Mouse (Mus musculus) stomach, postnatal 0 days (tissue): Measurements from ENCODE around the gene Zdhhc23. TPM values are rescaled to one million over a fixed set of nuclear protein-coding genes. Genes with fewer than 3 reads are reported as not detected.

Experiments
- ATAC-seq: fragments of 200-750 bp; cut with Nextera tagmentation; 2 replicates; pipeline ENCODE4 v1.8.0; 2017; ENCODE audit not compliant: low FRiP score, low TSS enrichment
- DNase-seq: peaks from one replicate; pipeline ENCODE4 v3.0.0-alpha.2; 2016; ENCODE audit warnings: low spot score
- H3K27ac ChIP-seq: fragments of 300-500 bp; sonication (generic); replicated peaks from 2 replicates; pipeline ENCODE4 v1.5.1; 2014; ENCODE audit warnings: mild to moderate bottlenecking, control low read depth
- H3K27me3 ChIP-seq: fragments of 300-500 bp; sonication (generic); 2 replicates; pipeline ENCODE4 v1.6.1; 2014; ENCODE audit warnings: low read length; ENCODE audit not compliant: control insufficient read depth, insufficient read depth
- H3K36me3 ChIP-seq: fragments of 300-500 bp; sonication (generic); 2 replicates; pipeline ENCODE4 v1.6.1; 2014; ENCODE audit warnings: low read length, mixed read lengths; ENCODE audit not compliant: control insufficient read depth, insufficient read depth
- H3K4me1 ChIP-seq: fragments of 300-500 bp; sonication (generic); replicated peaks from 2 replicates; pipeline ENCODE4 v1.6.1; 2014; ENCODE audit warnings: antibody characterized with exemption; ENCODE audit not compliant: control insufficient read depth, insufficient read depth
- H3K4me2 ChIP-seq: fragments of 300-500 bp; sonication (generic); replicated peaks from 2 replicates; pipeline ENCODE4 v1.6.1; 2014; ENCODE audit warnings: low read depth, mild to moderate bottlenecking, control low read depth, moderate library complexity
- H3K4me3 ChIP-seq: fragments of 300-500 bp; sonication (generic); 2 replicates; pipeline ENCODE4 v1.5.1; 2014; ENCODE audit warnings: low read depth, low read length, control low read depth
- H3K9ac ChIP-seq: fragments of 300-500 bp; sonication (generic); 2 replicates; pipeline ENCODE4 v1.6.1; 2014; ENCODE audit warnings: mild to moderate bottlenecking, low read length, control low read depth, mixed read lengths
- H3K9me3 ChIP-seq: fragments of 300-500 bp; sonication (generic); 2 replicates; pipeline ENCODE4 v1.6.1; 2016; ENCODE audit warnings: low read length; ENCODE audit not compliant: control insufficient read depth
- CTCF ChIP-seq: IDR thresholded peaks from 2 replicates; pipeline ENCODE4 v1.5.1; 2016; ENCODE audit warnings: antibody characterized with exemption, low read depth, mild to moderate bottlenecking, moderate library complexity
- EP300 ChIP-seq: optimal IDR thresholded peaks from 2 replicates; pipeline ENCODE3; 2016; ENCODE audit warnings: antibody characterized with exemption
- WGBS: fragments of 180-500 bp; shearing (Covaris S2); extraction: QIAGEN DNeasy Blood & Tissue Kit; methylation state at CpG from one replicate; pipeline ENCODE4 v1.1.7; 2014; 5-methylcytosine and 5-hydroxymethylcytosine counted together
- polyA plus RNA-seq: library from polyadenylated mRNA; unstranded; fragments of >200 nt; fragmentation: Nextera tagmentation; extraction: Ambion mirVana; gene quantifications from 2 replicates; pipeline ENCODE4 v1.2.1, GENCODE M21; 2015

Gene Zdhhc23
- polyA plus RNA-seq = 2.4 and 2.5 TPM in 2 replicates

DNA sequence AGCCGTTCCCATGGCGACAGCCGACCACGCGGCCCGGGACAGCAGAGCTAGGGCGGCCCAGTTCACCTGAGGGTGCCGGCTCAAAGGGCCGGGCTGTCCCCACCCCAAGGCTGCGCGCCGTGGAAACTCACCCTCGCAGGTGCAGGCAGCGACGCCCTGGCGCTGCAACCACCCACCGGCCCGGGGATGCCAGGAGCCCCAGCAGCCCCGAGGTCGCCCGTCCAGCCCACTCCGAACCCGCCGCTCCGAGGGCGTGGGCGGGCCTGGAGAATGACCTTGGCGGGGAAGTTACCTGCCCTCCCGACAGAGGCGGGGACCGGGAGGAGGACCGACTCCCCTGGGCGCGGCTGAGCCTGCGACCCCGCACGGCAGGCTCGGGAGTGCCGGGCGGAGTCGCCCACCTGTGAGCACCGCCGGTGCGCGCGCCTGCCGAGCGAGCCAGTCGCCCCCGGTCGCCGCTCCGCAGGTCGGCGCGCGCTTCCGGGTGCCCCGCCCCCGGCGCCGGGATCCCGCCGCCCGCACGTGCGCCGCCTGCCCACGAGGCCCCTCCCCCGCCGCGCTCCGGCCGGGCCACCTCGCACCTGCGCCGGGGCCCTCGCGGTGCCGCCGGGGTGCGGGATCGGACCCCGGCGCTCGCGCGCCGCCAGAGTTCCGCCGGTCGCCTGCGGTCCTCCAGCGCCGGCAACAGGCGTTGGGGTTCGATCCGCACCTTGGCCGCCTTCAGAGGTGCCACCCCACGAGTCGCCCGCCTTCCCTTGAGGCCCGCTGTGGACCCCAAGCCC, at the start of gene Zdhhc23:
Zdhhc23 (minus strand) TSS at position 464 of the 782 bp plus-strand sequence.
- TF ChIP-seq CTCF (no peak), EP300 (no peak)
- H3K27me3 ChIP-seq = no peaks in the 10 kb centered on the region
- H3K4me2 ChIP-seq = peak within 1 kb of the TSS; percentile 99
- H3K9me3 ChIP-seq = no peaks in the 10 kb centered on the region
- ATAC-seq (peak; percentile 86), DNase-seq (peak; percentile 73)
- H3K9ac ChIP-seq = peak within 1 kb of the TSS; percentile 70
- no peaks in the 10 kb centered on the region for H3K4me1 ChIP-seq
- no peaks in the 10 kb centered on the region for H3K36me3 ChIP-seq
- H3K4me3 ChIP-seq = peak within 1 kb of the TSS; percentile 78
- under 1% methylated on average over 81 of the region's 103 CpGs for WGBS
- H3K27ac ChIP-seq = peak within 1 kb of the TSS; percentile 18; the same call in 1 of the 2 replicates

DNA sequence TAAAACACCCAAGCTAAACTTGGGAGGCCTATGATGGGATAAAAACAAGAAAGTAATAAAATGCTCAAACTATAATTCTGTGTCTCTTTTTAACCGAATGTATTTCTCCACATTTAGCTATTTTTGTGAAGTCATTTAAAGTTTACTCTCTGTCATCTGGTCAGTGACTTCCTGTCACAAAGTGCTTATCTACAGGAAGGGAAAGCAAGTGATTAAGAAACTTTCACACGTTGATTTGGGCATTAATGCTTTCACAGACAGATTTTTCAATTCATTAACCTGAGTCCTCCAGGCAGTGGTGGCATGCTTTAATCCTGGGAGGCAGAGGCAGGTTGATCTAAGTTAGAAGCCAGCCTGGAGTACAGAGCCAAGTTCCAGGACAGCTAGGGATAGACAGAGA, 49.7 kb upstream of the Zdhhc23 start:
- Histone ChIP-seq H3K9ac (no peak overlapping the region), H3K4me1 (no peaks in the 10 kb centered on the region), H3K27ac (no peak overlapping the region), H3K4me3 (no peak overlapping the region), H3K27me3 (no peaks in the 10 kb centered on the region), H3K9me3 (no peaks in the 10 kb centered on the region), H3K4me2 (no peak overlapping the region), H3K36me3 (no peaks in the 10 kb centered on the region)
- DNase-seq (no peak), ATAC-seq (no peak)
- no peak for TF ChIP-seq EP300
- TF ChIP-seq CTCF = no peak
- 37% methylated on average over 2 of the region's 2 CpGs for WGBS

DNA sequence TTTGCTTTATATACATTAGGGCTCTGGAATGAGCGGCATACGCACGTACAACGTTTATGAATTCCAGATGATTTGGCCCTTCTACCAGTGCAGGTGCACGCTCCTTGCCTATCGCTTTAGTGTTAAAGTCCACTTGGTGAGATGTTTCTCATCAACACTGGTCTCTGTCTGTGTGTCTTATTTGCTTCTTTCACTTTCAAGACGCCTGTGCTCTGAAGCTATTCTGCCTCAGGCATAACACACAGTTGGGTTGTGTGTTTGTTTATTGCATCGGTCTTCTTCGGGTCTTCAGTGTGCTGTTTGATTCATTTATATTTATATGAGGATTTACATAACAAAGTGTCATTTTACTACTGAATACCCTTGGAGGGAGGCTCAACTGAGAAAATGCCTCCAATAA, 47.2 kb upstream of the Zdhhc23 start:
- ATAC-seq (no peak), DNase-seq (no peak)
- H3K4me2 ChIP-seq = 0 out of 2 replicates have a peak overlapping the region, but pooled peaks have one; percentile 20
- WGBS = 55% methylated on average over 9 of the region's 9 CpGs
- no peaks in the 10 kb centered on the region for H3K4me1 ChIP-seq
- no peaks in the 10 kb centered on the region for H3K27me3 ChIP-seq
- no peak overlapping the region for H3K9ac ChIP-seq
- no peak overlapping the region for H3K4me3 ChIP-seq
- H3K9me3 ChIP-seq = no peaks in the 10 kb centered on the region
- no peak for TF ChIP-seq CTCF
- no peak for TF ChIP-seq EP300
- H3K27ac ChIP-seq = no peak overlapping the region
- H3K36me3 ChIP-seq = no peaks in the 10 kb centered on the region

DNA sequence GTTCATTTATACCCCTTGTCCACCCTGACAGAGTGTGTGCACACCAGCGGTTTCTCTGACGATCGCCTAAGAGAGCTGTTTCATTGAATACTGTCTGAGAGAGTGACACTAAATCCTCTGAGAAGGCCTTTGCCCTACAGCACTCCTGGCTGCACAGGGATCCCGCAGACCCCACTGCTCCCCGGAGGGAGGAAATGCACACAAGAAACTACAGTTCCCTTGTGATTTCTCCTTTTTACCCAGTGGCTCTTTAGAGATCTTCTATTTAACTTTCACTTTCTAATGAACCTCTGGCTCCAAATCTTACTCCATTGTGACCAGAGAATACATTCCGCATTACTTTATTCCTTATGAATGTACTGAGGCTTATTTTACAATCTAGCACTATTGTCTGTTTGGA, 46.6 kb upstream of the Zdhhc23 start:
- H3K36me3 ChIP-seq = no peaks in the 10 kb centered on the region
- H3K9ac ChIP-seq = no peak overlapping the region
- H3K4me1 ChIP-seq = no peaks in the 10 kb centered on the region
- no peak overlapping the region for H3K27ac ChIP-seq
- H3K4me2 ChIP-seq = peak overlapping the region; percentile 20; the same call in 1 of the 2 replicates
- no peak for DNase-seq
- TF ChIP-seq CTCF = no peak
- no peak for TF ChIP-seq EP300
- ATAC-seq = no peak
- H3K4me3 ChIP-seq = no peak overlapping the region
- WGBS = 58% methylated on average over 6 of the region's 6 CpGs
- H3K9me3 ChIP-seq = no peaks in the 10 kb centered on the region
- H3K27me3 ChIP-seq = no peaks in the 10 kb centered on the region

DNA sequence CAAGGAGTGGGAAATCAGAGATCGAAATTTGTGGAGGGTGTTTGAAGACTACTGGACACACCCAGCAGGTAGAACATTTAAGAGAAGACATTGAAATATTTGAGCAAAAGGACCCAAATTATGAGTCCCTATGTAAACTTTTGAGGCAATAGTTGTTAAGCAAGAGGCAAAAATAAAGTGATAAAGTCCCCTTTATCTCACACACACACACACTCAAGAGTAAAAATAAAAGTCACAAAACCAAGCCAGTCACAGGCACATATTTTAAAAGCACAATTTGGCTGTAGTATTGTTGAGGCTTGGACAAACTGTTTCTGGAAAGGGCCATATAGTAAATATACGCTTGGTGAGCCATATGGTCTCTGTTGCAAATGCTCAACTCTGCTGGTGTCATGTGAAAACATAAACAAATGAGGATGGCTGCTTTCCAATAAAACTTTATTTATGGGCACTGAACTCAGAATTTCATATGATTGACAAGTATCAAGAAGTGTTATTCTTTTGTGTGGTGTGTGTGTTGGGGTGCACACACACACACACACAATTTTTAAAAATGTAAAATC, 39.5 kb upstream of the Zdhhc23 start:
- no peak for ATAC-seq
- 71% methylated on average over 2 of the region's 2 CpGs for WGBS
- H3K4me1 ChIP-seq = no peaks in the 10 kb centered on the region; the same call in 1 of the 2 replicates
- H3K9ac ChIP-seq = no peak overlapping the region
- no peaks in the 10 kb centered on the region for H3K36me3 ChIP-seq
- no peaks in the 10 kb centered on the region for H3K9me3 ChIP-seq
- no peak overlapping the region for H3K4me3 ChIP-seq
- no peak overlapping the region for H3K27ac ChIP-seq
- no peaks in the 10 kb centered on the region for H3K27me3 ChIP-seq
- DNase-seq = no peak
- TF ChIP-seq EP300 = no peak
- TF ChIP-seq CTCF = no peak
- no peak overlapping the region for H3K4me2 ChIP-seq

DNA sequence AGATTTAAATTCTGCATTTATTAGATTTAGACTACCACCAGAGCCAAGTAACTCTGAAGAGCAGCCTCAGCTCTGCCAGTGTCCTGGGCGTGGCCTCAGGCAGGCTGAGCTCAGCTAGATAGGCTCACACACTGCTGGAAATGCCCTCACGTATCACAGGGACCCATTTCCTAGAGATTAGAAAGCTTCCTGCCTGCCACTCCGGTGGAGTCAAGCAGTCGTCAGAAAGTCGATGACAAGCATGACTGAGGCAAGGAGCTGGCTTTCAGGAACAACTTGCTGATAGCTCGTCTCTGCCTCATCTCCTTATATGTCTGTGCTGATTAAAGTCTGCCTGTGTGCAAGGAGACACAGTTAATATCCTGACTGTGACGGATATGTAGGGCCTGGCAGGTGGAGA, 38.8 kb upstream of the Zdhhc23 start:
- no peak overlapping the region for H3K4me2 ChIP-seq
- no peaks in the 10 kb centered on the region for H3K9me3 ChIP-seq
- H3K9ac ChIP-seq = no peak overlapping the region
- no peaks in the 10 kb centered on the region for H3K36me3 ChIP-seq
- no peak overlapping the region for H3K27ac ChIP-seq
- 39% methylated on average over 7 of the region's 7 CpGs for WGBS
- H3K4me3 ChIP-seq = no peak overlapping the region
- no peaks in the 10 kb centered on the region; the same call in 1 of the 2 replicates for H3K4me1 ChIP-seq
- no peak for TF ChIP-seq EP300
- no peak for TF ChIP-seq CTCF
- no peaks in the 10 kb centered on the region for H3K27me3 ChIP-seq
- DNase-seq (no peak), ATAC-seq (0 out of 2 replicates have a peak, but pooled peaks have one; percentile 63)
